Mouse (Mus musculus) limb, embryonic 10.5 days (tissue): ENCODE results near the gene Nlrc4. TPM values are rescaled to one million over a fixed set of nuclear protein-coding genes. Genes with fewer than 3 reads are reported as not detected.
"Not testable (repeated sequence)": the region's sequence is repeated elsewhere in the genome, so short reads cannot be mapped to it uniquely, and the experiment has no call there.

Source experiments
- DNase-seq: peaks from one replicate; pipeline ENCODE4 v3.0.0-alpha.2; 2017; ENCODE audit warnings: low spot score
- H3K27ac ChIP-seq: fragments of 300-500 bp; sonication (generic); 2 replicates; pipeline ENCODE4 v1.5.1; 2016; ENCODE audit warnings: mild to moderate bottlenecking
- H3K27me3 ChIP-seq: fragments of 300-500 bp; sonication (generic); 2 replicates; pipeline ENCODE4 v1.6.1; 2016; ENCODE audit warnings: low read depth, mild to moderate bottlenecking; ENCODE audit not compliant: poor library complexity, severe bottlenecking
- H3K36me3 ChIP-seq: fragments of 300-500 bp; sonication (generic); 2 replicates; pipeline ENCODE4 v1.6.1; 2016; ENCODE audit warnings: mild to moderate bottlenecking, moderate library complexity
- H3K4me1 ChIP-seq: fragments of 300-500 bp; sonication (generic); 2 replicates; pipeline ENCODE4 v1.6.1; 2016
- H3K4me3 ChIP-seq: fragments of 300-500 bp; sonication (generic); 2 replicates; pipeline ENCODE4 v1.5.1; 2016; ENCODE audit warnings: mild to moderate bottlenecking, moderate library complexity
- H3K9me3 ChIP-seq: fragments of 300-500 bp; sonication (generic); replicated peaks from 2 replicates; pipeline ENCODE4 v1.6.1; 2016; ENCODE audit warnings: mild to moderate bottlenecking
- WGBS: fragments of 180-500 bp; shearing (Covaris S2); methylation state at CpG from one replicate; pipeline ENCODE4 v1.1.7; 2016; 5-methylcytosine and 5-hydroxymethylcytosine counted together
- polyA plus RNA-seq: library from polyadenylated mRNA; unstranded; fragments of >200 nt; fragmentation: Nextera tagmentation; extraction: Ambion mirVana; gene quantifications from 2 replicates; pipeline ENCODE4 v1.2.1, GENCODE M21; 2016

Gene Nlrc4
- polyA plus RNA-seq, result 0.19 and 0.25 TPM in 2 replicates

DNA sequence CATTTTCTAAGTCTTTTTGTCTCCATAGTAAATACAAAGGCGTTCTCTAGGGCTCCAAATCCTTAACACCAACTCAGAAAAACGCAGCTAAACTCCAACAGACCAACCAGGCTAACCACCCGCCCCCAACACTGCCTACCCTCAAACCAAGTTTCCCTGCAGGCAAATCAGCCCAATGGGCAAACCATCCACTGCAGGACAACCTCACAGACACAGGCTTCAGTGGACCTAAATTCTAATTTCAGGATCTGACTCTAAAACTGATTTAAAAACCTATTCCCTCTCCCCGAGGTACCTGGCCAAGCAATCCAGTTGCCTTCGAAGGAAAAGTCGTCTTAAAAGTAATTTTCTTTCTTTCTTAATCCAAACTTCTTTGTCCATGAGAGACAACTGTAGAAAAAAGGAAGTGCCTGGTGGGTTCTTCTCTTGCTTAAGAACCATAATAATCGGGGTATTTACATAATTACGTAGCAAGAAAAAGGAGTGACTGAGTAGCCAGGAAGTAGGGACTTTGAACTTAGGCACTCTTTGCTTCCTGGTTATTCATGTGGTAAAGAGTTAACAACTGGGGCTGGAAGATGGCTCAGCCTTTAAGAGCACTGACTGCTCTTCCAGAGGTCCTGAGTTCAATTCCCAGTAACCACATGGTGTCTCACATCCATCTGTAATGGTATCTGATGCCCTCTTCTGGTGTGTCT lies at the start of gene Nlrc4:
Gene Nlrc4, minus strand, starts transcription at position 432 of the 698 bp plus-strand sequence.
- DNase-seq, result no peak
- no peaks in the 10 kb centered on the region for H3K27me3 ChIP-seq
- no peak within 1 kb of the TSS for H3K4me3 ChIP-seq
- no peaks in the 10 kb centered on the region for H3K9me3 ChIP-seq
- no peak within 1 kb of the TSS for H3K27ac ChIP-seq
- WGBS, result 62% methylated on average over 8 of the region's 8 CpGs
- H3K4me1 ChIP-seq, result no peaks in the 10 kb centered on the region
- H3K36me3 ChIP-seq, result no peaks in the 10 kb centered on the region

- Histone ChIP-seq H3K9me3 (no peaks in the 10 kb centered on the region), H3K4me3 (no peak overlapping the region), H3K27ac (no peak overlapping the region), H3K27me3 (no peaks in the 10 kb centered on the region), H3K4me1 (no peaks in the 10 kb centered on the region), H3K36me3 (no peaks in the 10 kb centered on the region)
- no peak for DNase-seq
- 95% methylated on average over 3 of the region's 3 CpGs for WGBS
Measured at GRCm38 (mm10) chr17:74508600-74508999, 49.7 kb upstream of the Nlrc4 start.

- no peaks in the 10 kb centered on the region for H3K36me3 ChIP-seq
- H3K4me1 ChIP-seq, result no peaks in the 10 kb centered on the region
- no peak for DNase-seq
- WGBS, result 88% methylated on average over 2 of the region's 2 CpGs
- H3K27ac ChIP-seq, result no peak overlapping the region
- no peaks in the 10 kb centered on the region for H3K9me3 ChIP-seq
- no peak overlapping the region for H3K4me3 ChIP-seq
- no peaks in the 10 kb centered on the region for H3K27me3 ChIP-seq
Measured at GRCm38 (mm10) chr17:74507934-74508333, 49.0 kb upstream of the Nlrc4 start.

DNA sequence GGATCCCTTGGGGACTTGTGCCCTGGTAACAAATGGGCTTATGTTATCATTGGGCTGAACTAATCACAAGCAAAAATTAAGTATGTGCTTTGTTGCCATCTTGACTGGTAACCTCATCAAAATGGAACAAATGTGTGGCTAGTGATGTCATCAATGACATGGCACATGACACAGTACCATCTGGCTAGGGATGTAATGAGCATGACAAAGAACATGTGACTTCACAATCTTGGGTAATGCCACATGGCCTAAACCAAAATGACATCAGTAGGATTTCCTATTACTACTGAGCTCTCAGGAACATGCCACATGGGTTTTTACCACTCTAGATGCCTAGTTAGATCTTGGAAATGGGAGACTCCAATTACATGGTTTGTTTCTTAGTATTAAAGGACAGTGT lies 42.1 kb upstream of the Nlrc4 start:
- no peaks in the 10 kb centered on the region for H3K9me3 ChIP-seq
- peaks cover 45% of the 10 kb centered on the region for H3K36me3 ChIP-seq
- no peak for DNase-seq
- H3K27ac ChIP-seq, result no peak overlapping the region
- no peaks in the 10 kb centered on the region for H3K27me3 ChIP-seq
- H3K4me1 ChIP-seq, result no peaks in the 10 kb centered on the region
- H3K4me3 ChIP-seq, result no peak overlapping the region

DNA sequence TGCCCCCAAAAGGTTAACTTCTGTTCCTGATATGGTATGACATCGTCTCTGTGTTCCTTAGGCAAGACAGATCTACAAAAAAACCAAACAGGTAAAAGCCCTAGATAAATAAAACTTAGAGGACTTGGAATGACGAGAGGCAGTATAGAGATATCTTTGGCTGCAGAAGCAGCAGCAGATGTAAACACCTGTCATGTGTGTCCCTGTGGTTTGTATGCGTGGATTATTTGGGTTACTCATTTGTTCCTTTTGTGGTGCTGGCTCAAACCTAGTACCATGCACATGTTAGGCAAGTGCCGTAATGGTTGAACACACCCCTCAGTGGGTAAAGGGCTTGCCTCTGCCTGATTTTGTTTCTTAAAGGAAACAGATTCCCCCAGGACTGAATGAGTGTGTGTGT lies 41.3 kb upstream of the Nlrc4 start:
- H3K4me1 ChIP-seq, result no peaks in the 10 kb centered on the region
- no peak for DNase-seq
- H3K36me3 ChIP-seq, result peaks cover 53% of the 10 kb centered on the region
- no peaks in the 10 kb centered on the region for H3K9me3 ChIP-seq
- no peak overlapping the region for H3K4me3 ChIP-seq
- H3K27ac ChIP-seq, result no peak overlapping the region
- no peaks in the 10 kb centered on the region for H3K27me3 ChIP-seq
- WGBS, result 94% methylated on average over 4 of the region's 4 CpGs

DNA sequence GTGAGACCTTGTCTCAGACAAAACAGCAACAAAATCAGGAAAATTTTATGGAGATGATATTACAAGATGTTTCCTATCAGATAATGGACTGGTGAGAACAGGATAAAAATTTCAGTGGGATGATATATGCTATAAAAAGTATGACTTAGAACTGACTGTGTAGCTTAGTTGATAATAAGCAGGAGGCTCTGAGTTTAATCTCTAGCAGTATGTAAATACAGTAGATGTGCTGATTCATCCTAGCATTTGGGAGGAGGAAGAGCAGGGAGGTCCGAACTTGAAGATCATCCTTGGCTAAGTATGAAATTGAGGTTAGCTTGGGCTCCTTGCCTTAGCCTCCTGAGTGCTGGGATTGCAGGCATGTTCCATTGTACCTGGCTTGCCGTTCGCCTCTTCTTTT lies 32.6 kb upstream of the Nlrc4 start:
- Histone ChIP-seq H3K27me3 (no peaks in the 10 kb centered on the region), H3K9me3 (no peaks in the 10 kb centered on the region), H3K4me1 (peaks cover 4% of the 10 kb centered on the region; the same call in 1 of the 2 replicates), H3K4me3 (no peak overlapping the region), H3K36me3 (peaks cover 43% of the 10 kb centered on the region), H3K27ac (no peak overlapping the region)
- WGBS, result 98% methylated on average over 3 of the region's 3 CpGs
- no peak for DNase-seq

DNA sequence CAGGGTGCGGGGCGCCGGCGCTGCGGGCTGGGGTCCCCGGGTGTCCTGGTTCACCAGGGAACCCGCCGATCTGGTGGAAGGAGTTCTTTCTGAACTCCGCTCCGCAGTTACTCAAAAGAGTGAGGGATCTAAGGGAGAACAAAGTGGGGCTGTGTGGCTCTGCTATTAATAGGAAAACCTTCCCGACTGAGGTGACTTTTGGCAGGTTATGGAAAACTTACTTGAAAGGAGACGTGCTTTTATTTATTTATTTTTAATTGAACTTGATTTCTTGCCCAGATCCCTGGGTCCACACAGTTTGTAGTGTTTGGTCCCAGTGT lies 30.9 kb upstream of the Nlrc4 start:
- peak overlapping the region; percentile 86 for H3K27ac ChIP-seq
- peaks cover 28% of the 10 kb centered on the region for H3K36me3 ChIP-seq
- DNase-seq, result no peak
- H3K4me3 ChIP-seq, result peak overlapping the region; percentile 76
- H3K27me3 ChIP-seq, result no peaks in the 10 kb centered on the region
- H3K4me1 ChIP-seq, result peaks cover 4% of the 10 kb centered on the region; the same call in 1 of the 2 replicates
- H3K9me3 ChIP-seq, result no peaks in the 10 kb centered on the region
- 1% methylated on average over 12 of the region's 12 CpGs for WGBS

DNA sequence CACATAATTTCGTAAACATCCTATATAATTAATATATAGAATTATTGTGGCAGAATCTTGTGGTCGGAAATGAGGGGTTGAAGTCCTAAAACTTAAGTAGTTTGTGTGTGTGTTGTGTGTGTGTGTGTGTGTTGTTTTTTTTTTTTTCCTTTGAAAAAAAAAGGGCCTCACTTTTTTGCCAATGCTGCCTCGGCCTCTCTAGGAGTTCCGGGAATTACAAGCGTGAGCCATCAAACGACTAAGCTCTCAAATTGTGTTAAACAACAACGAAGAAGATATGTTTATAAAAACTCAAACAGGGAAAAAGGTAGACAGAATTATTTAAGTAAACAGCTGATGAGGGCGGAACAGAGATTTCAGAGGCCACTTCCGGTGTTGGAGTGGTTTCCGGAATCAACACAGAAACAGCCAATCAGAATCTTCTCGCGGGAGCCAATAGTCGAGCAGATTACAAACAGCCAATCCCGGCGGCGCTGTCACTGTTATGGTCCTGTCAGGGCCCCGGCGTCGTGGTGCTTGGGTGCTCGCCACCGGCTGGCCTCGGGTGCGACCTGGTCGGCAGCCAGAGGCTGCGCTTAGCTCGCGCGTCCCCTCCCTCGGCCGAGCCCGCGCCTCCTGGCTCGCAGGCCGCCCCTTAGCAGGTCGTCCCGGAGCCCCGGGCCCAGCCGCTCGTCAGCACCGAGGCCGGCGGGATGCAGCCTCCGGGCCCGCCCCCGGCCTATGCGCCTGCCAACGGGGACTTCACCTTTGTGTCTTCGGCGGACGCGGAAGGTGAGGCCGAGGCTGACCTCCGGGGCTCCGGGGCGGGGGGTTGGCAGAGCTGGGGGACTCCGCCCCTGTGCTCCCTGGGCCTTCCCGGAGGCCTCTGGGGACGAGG lies 30.3 kb upstream of the Nlrc4 start, which contains the start of gene Yipf4:
Gene Yipf4, plus strand, starts transcription at position 470 of the 877 bp plus-strand sequence.
- peak within 1 kb of the TSS; percentile 76 for H3K4me3 ChIP-seq
- H3K27me3 ChIP-seq, result no peaks in the 10 kb centered on the region
- peaks cover 4% of the 10 kb centered on the region; the same call in 1 of the 2 replicates for H3K4me1 ChIP-seq
- peak; percentile 93 for DNase-seq
- WGBS, result 4% methylated on average over 58 of the region's 58 CpGs
- H3K27ac ChIP-seq, result peak within 1 kb of the TSS; percentile 86
- peaks cover 22% of the 10 kb centered on the region for H3K36me3 ChIP-seq
- H3K9me3 ChIP-seq, result no peaks in the 10 kb centered on the region

DNA sequence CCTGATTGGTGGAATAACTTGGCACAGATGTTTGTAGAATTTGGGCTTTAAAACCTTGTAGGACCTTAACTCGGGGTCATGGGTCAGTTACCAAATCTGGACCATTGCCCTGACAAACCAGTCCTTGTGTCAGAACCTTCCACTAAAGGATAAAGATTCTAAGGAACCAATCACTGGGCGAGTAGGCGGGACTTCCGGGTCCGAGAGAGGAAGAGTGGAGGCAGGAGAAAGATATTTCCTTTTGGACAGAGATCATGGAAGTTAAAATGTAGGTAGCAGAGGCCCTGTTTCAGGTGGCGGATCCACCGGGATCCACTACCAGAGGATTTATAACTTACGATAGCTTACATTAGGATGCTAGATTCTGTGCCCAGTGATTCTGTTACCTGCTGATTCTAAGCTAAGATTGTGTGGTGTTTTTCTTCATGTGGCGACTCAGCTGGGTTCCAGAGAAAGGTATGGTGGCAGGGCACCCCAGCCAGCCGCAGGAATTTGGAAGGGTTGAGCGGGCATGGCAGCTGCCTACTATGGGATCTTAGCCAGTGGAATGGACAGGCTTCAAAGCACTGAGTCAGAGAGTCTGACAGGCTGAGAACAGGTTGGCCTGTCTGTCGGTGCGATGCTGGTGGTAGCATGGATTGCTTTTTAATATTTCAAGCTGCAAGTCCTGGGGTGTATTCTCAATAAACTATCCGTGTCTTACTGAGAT lies 21.6 kb upstream of the Nlrc4 start:
- no peaks in the 10 kb centered on the region for H3K27me3 ChIP-seq
- H3K27ac ChIP-seq, result no peak overlapping the region
- no peak overlapping the region for H3K4me3 ChIP-seq
- no peak for DNase-seq
- H3K36me3 ChIP-seq, result no peaks in the 10 kb centered on the region
- no peaks in the 10 kb centered on the region for H3K4me1 ChIP-seq
- H3K9me3 ChIP-seq, result no peaks in the 10 kb centered on the region
- 89% methylated on average over 14 of the region's 14 CpGs for WGBS

GRCm38 (mm10) chr17:74470133-74470532 lies 11.2 kb upstream of the Nlrc4 start:
- H3K36me3 ChIP-seq, H3K4me1 ChIP-seq, H3K27me3 ChIP-seq, H3K27ac ChIP-seq, DNase-seq, H3K9me3 ChIP-seq, H3K4me3 ChIP-seq: not testable (repeated sequence)
- WGBS, result 83% methylated on average over 6 of the region's 6 CpGs

- WGBS, result 91% methylated on average over 2 of the region's 2 CpGs
- not testable (repeated sequence) for H3K36me3 ChIP-seq, H3K27ac ChIP-seq, H3K4me1 ChIP-seq, DNase-seq, H3K27me3 ChIP-seq, H3K9me3 ChIP-seq, H3K4me3 ChIP-seq
Measured at GRCm38 (mm10) chr17:74467981-74468380, 9.0 kb upstream of the Nlrc4 start.

DNA sequence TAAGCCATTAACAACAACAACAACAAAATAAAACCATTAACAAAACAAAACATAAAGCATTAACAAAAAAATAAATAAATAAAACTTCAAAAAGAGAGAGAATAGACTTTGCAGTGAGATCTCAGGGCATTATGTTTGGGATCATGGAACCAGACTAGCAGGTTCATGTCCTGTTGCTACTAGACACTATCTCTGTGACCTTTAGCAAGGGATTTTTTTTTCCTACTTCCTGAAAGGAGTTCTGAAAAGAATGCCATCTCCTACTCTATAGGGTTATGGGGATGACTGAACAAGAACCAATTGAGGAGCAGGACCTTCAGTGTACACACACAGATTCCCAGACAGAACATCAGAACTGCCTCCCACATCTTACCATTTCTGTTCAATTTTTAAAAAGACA lies 4.6 kb upstream of the Nlrc4 start:
- H3K9me3 ChIP-seq, result no peaks in the 10 kb centered on the region

More for the DNA sequence above, 4.6 kb upstream of the Nlrc4 start:
- Histone ChIP-seq H3K4me3 (no peak overlapping the region), H3K27me3 (no peaks in the 10 kb centered on the region), H3K27ac (no peak overlapping the region), H3K4me1 (no peaks in the 10 kb centered on the region), H3K36me3 (no peaks in the 10 kb centered on the region)
- no peak for DNase-seq
